Mouse (Mus musculus) cerebellum, adult 11 months (tissue): ENCODE measurements at regions not wholly inside any gene's neighbourhood (a gene's known extent, or its start where the extent isn't known, plus 50 kb on each side); places are given as distances from the start of the nearest gene placed in this dataset.
"Not testable (repeated sequence)": the region's sequence is repeated elsewhere in the genome, so short reads cannot be mapped to it uniquely, and the experiment has no call there.

Experiments used
- DNase-seq: peaks from one replicate; pipeline ENCODE4 v3.0.0; 2022

DNA sequence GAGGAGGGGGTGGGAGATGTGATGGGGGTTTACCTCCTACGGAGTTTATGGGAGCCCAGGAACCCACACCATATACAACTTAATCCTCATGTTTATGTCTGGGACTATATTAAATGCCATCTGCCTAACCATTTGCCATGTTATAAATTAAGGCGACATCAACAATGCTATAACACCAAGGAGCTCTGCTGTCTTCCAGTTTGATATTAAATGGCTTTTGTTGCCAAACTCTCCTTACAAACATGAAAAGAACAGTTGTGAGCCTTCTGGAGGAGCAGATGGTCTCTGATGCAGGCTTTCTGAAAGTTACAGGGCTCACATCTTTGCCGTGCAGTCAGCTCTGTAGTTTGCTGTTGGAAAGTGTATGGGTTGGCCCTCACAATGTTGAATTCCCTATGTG lies 470.3 kb upstream of the Sall1 start:
- DNase-seq = no peak

GRCm38 (mm10) chr8:89507639-89508038 lies 463.7 kb upstream of the Sall1 start:
- DNase-seq = no peak

GRCm38 (mm10) chr8:89503545-89504234 lies 459.7 kb upstream of the Sall1 start:
- DNase-seq = no peak

GRCm38 (mm10) chr8:89503030-89503429 lies 459.1 kb upstream of the Sall1 start:
- no peak for DNase-seq

DNA sequence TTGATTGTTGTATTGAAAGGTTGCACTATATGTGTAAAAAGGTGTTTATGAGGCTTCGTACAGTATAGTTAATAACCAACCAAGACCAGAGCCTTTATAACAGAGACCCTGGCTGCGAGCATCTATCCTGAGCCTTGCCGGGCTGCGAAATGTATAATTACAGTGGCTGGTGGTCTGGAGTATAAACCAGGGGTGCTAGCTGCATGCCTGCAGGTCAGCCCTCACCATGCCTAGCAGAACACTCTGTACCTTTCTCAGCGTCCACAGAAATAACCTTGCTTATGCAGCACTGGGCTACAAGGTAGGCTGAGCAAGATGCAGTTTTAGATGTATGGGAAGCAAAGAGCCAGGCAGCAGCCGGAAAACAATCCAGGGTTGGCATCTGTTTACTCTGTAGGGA lies 457.8 kb upstream of the Sall1 start:
- DNase-seq = no peak

DNA sequence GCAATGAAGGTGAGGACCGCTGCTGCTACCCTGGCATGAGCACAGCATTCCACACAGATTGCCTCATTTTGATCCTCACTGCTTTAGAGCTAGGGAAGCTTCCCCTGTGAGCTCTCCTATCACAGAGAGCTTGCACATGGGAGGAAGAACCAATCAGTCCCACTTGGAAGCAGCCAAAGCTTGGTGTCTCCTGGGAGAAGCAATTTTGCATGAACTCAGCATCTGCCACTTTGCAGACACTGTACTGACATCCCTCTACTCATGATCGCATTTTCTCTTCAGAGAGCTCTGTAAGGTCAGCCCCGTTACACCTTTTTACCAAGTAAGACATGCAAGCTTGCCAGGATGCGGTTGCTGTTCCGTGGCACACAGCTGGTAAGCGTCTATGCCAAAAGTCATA lies 455.9 kb upstream of the Sall1 start:
- DNase-seq = no peak

DNA sequence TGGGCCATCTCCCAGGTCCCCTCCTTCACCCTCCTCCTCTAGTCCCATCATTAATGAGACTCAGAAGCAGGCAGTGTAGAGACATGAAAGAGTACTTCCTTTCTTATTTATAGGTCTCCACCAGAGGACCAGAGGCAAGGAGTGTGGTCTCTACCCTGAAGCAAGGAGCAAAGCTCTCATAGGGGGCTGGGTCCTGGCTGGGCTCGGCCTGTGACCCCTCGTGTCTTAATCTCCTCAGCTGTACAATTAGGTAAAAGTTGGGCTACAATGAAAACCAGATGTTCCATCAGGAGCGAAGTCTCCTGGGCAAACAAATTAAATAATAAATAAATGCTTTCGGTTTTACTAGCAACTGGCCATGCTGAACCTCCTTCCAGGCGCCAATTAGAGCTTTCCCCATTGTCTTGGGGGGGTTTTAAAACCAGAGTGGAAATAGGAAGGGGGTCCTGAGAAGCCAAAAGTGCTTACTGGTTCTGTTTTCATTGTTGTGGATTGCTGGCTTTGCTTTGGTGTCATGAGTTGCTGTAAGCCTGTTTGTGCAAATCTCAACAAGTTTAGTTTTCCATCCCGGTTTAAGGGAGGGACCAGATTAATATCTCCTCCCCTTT lies 454.2 kb upstream of the Sall1 start:
- DNase-seq = no peak

DNA sequence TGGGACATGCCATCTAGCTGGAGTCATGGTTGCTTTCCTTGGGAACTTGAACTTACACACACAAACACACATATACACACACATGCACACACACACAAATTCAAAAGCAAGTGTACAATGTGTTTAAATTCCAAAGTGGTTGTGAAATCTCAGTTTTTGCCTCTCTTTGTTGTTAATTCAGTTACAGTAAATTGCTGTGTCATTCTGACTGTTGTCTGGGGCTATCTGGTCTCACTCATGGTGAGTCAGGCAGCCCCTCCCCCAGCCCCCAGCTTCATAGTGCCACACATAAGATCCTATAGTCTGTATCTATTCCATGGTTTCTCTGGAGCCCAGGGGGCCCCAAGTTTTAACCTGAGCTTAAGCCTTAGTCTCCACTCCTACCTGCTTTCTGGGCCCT lies 448.4 kb upstream of the Sall1 start:
- no peak for DNase-seq

GRCm38 (mm10) chr8:89482481-89482880 lies 438.5 kb upstream of the Sall1 start:
- not testable (repeated sequence) for DNase-seq

- DNase-seq = no peak
Observed at GRCm38 (mm10) chr8:89476930-89477329, 433.0 kb upstream of the Sall1 start.

- no peak for DNase-seq
Observed at GRCm38 (mm10) chr8:89471116-89471515, 427.2 kb upstream of the Sall1 start.

- peak; percentile 10 for DNase-seq
Observed at GRCm38 (mm10) chr8:89468782-89469220, 424.8 kb upstream of the Sall1 start.

DNA sequence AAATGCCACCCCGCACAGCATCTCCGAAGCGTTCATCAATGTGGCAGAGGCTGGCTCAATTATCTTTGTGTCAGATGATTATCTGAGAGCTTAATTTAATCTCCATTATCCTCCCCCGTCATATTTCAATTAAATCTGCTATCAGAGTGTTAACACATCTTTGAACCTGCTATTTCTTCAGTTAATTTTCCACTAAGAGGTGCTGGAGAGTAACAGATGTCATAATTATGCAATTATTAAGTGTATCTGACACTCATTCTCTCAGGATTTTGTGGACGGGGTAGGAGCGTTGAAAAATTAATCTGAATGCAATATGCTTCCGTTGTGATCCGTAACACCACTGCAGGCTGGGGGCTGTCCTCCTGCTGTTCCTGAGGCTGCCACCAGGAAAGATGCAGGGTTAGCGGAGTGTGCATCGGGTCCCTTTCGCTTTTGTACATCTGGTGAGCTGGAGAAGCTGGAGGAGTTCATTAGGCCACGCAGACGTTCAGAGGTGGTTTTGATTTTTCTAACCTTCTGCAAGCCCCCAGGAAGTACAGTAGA lies 421.3 kb upstream of the Sall1 start:
- DNase-seq = no peak

GRCm38 (mm10) chr8:89456517-89456916 lies 412.6 kb upstream of the Sall1 start:
- DNase-seq = no peak

DNA sequence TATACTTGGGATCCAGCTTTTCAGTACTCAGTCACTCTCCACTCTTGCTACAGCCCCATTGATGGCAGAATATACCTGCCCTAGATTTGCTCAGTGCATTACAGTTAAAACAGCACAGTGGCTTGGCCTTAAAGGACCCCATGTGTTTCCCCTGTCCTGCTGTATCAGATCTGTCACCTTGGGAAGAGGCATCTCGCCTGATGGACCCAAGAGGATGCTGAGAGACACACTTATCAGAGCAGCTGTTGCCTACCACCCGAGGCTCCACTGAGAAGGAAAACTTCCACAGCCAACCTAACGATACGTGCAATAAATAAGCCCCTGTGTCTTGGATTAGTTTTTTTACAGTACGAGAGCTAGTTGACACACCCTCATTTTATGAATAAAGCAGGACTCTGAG lies 411.8 kb upstream of the Sall1 start:
- no peak for DNase-seq

DNA sequence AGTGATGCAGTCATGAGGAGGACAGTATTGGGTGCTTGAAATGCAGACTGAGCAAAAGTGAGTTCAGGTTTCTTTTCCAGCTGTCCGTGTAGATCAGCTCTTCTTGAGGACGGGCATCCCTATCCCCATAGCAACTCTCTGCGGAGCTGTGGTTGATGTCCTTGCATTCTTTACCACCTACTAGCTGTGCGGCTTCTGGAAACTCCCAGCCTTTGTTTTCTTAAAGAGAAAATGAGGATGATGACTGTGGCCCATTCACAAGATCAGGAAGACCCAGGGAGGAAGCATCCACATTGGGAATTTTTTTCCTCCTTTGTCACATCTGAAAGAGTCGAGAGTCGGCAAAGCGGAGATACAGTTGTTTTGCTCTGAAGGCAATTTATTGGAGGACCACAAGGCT lies 410.2 kb upstream of the Sall1 start:
- no peak for DNase-seq

GRCm38 (mm10) chr8:89453724-89454123 lies 409.8 kb upstream of the Sall1 start:
- DNase-seq = no peak

DNA sequence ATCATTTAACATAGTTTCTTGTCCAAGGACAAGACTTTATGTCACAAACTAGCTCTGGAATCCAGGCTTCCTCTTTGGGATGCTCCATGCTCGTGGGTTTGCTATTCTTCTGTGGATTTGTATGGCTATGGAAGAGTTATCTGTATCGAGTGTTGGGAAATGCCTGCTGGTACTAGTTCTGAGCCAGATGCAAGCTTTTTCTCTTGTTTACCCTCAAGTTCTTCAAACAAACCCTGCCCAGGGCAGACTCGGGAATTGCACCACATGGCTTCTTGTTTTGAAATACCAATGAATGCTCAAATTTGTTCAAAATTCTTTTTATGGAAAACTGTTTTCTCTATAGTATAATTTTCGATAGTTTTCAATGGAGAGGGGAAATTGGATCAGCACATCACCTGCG lies 400.5 kb upstream of the Sall1 start:
- DNase-seq = no peak

- DNase-seq = no peak
Observed at GRCm38 (mm10) chr8:89439304-89439703, 395.3 kb upstream of the Sall1 start.

DNA sequence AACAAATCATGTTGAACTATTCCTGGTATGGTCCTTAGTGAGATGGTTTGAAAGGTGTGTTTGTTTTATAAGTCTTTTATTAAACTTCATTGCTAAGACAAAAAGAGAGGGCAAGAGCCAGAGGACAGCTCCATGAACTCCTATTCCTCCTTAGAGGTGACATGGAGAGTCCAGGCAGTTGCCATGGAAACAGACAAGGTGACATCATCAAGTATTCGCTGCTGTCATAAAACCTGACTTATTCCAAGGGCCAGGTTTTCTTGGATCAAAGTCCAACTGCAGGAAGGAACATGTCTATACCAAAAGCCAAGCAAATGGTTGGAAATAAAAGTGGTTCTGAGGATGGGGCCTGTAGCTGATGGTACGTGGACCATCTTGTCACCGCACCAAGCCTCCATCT lies 383.0 kb upstream of the Sall1 start:
- no peak for DNase-seq

- DNase-seq = no peak
Observed at GRCm38 (mm10) chr8:89415287-89415686, 371.3 kb upstream of the Sall1 start.

GRCm38 (mm10) chr8:89412500-89412899 lies 368.5 kb upstream of the Sall1 start:
- DNase-seq = no peak

DNA sequence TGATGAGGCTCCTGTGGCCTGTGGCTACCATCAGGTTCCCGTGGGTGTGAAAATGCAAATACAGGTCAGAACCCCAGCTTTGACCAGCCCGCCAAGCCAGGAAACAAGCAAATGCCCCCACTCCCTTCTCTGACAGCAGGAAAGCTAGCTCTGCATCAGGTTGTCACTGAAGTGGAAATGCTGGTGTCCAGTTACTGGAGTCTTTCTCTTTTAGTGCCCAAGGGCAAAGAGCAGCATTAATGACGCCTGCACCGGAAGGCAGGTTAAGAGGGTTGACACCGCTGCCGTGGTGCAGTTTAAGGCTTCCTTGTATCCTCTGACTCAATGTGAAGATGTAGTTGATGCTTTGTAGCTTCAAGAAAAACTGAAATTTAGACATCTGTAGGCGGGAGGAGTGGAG lies 368.1 kb upstream of the Sall1 start:
- no peak for DNase-seq

GRCm38 (mm10) chr8:89406688-89407087 lies 362.7 kb upstream of the Sall1 start:
- no peak for DNase-seq

DNA sequence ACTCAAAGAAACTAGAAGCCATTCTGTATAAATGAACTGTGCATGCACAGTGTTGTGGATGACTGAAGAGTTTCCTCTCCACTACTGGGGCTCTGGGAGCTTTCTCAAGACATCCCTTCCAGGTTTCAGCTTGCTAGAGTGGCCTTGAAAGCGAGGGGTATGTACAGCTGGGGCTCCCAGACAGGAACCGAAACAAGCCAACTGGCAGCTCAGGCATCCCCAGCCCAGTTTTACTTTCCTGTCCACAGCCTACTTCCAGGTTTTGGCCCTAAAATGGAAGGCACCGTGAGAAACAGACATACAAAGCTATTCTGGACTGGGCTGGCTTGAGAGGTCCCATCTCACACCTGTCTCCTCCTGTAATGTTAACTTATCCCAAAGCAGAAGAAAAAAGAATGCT lies 360.3 kb upstream of the Sall1 start:
- no peak for DNase-seq
